Mouse (Mus musculus) layer of hippocampus, adult 18-20 months (tissue): ENCODE results near the gene Senp2. TPM values are rescaled to one million over a fixed set of nuclear protein-coding genes. Genes with fewer than 3 reads are reported as not detected.

ENCODE experiments used
- DNase-seq, 2 experiments: peaks; one replicate each; pipeline ENCODE4 v3.0.0; 2022; ENCODE audit warnings: low spot score in 2 of 2
- total RNA-seq, 2 experiments: library from RNA; stranded (reverse); gene quantifications; 2 replicates each; pipeline ENCODE4 v1.2.3; 2021

Senp2 gene
- total RNA-seq, 2 experiments from 2014 or later, result 82.8 to 88.4 TPM

DNA sequence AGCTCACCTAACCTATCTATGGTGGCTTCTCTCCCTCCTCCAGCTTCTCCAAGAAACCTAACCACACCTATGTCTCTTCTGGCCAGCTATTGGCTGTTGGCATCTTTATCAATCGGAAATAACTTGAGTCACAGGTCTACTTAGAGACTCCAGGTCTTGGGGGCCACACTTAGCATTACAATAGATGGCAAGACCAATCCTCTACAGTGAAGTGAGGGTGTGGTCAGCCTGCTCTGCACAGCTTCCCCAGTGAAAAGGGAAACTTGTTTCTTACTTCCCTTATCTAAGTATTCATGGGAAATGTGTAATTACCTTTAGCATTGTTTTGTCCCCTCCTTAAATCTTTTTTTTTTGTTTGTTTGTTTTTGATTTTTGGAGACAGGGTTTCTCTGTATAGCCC lies 6.3 kb downstream of the Senp2 start:
- no peak for DNase-seq

DNA sequence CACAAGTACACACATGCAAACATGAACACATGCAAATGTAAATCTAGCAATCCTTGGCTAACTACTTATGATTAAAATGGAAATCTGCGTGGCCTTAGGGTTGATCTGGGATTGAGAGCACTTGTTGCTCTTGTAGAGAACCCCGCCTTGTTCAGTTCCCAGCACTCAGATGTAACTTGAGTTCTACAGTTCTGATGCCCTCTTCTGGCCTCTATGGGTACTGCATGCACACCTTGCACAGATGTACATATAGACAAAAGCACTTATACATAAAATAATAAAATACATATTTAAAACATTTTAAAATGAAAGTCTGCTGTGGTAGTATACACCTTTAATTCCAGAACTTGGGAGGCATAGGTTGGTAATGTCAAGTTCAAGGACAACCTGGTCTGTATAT lies 12.8 kb downstream of the Senp2 start:
- no peak for DNase-seq

DNA sequence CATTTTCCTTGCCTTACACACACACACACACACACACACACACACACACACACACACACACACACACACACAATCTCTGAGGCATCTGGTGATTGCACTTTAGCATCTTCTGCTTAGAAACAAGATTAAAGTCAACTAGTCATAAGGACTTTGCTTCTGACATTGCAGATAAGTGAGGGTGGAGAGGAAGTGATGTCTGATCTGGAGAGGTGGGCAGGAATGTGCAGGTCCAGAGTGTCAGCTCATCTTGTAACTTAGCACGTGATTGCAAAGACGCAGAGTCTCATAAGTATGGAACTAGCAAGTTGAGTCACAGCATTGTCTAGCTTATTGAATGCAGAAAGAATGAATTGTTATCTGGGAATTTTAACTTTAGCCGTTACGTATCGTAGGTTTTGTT lies 18.2 kb downstream of the Senp2 start:
- DNase-seq, result no peak

DNA sequence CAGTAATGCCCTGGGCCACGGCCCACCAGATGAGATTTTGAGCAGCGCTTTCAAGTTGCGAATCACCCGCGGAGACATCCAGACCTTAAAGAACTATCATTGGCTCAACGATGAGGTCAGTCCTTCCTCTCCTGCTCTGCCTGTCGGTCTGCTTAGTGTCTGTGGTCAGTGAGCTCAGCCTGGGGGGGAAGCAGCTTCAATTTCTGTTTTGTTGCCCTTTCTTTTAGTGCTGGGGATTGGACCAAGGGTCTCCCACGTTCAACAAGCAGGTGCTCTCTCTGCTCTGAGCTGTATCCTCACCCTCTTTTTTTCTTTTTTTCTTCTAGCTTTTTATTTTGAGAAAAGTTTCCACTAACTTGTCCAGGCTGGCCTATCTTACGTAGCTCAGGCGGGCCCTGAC lies 29.3 kb downstream of the Senp2 start:
- DNase-seq, result no peak

DNA sequence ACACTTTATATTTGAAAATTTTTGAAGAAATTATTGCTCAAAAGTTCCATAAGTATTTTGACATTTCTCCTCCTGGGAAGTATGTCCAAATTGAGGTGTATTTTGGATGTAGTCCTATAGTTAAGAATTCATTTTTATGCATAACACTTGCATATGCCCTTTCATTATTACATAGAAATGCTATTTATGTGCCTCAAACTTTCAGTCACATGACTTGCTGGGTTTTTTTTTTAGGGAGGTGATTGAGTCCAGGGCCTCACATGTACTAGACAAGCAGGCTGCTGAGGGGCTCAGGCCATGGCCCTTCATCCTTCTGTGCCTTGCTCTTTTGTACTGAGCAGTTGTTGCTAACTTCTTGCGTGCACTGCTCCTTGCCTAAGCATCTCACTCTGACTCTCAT lies 30.7 kb downstream of the Senp2 start:
- DNase-seq, result no peak

DNA sequence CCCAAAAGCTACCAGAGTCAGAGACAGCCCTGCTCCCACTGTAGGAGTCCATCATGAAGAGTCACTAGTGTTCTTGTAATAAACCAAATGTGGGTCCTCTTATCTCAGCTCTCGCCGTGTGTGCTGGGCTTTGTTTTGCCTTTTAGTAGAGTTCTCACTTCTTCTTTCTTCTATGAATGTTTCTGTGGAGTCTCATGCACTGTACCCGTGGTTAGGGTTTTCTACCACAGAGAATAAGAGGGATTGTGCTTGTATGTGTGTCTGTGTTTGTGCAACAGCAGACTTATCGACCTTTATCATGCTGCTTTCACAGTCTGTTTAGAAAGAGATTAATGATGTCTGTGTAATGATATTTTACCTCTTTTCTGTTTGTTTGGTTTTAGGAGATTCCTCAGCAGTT lies 34.5 kb downstream of the Senp2 start:
- DNase-seq, result no peak

DNA sequence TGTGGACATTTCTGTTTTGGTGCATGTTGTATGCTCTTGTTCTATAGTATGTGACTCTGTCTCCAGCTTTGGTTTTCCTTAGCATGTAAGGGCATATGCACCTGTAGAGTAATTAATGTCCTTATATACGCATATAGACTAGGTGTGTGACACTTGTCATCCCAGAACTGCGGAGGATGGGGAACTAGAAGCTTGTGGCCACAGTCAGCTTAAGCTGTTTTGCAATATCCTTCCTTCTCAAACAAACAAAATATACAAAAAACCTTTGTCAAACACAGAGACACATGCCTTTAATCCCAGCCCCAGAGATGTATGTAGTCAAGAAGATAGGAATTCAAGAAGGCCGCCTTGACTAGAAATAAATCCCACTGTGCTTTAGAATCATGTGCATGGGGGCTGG lies 36.6 kb downstream of the Senp2 start:
- no peak for DNase-seq

DNA sequence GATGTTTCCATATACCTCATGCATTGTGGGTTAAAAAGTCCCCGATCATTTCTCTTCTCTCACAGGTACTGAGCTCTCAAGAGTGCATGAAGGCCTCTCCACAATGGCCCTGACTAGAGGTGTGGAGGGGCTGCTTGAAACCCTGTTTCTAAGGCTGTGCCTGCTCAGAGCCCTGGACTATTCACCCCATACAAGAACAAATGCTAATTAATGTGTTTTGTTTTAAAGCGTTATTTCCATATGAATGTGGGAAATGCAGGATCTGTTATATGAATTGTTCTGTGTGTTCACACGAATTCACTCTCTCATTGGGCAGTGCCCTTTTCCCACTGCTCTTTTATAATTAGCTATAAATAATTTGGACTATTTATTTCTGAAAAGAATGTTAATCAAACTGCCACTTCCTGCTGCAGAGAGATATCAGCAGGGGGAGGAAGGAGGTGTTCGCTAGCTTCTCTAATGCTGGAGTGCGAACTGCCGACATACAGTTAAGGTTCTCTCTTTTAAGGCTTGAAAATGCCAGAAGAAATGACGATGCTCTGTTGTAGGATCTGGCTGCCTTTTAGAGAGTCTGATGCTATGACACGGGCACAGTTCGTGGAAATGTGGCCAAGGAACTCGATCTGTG lies 37.6 kb downstream of the Senp2 start:
- DNase-seq, result no peak

DNA sequence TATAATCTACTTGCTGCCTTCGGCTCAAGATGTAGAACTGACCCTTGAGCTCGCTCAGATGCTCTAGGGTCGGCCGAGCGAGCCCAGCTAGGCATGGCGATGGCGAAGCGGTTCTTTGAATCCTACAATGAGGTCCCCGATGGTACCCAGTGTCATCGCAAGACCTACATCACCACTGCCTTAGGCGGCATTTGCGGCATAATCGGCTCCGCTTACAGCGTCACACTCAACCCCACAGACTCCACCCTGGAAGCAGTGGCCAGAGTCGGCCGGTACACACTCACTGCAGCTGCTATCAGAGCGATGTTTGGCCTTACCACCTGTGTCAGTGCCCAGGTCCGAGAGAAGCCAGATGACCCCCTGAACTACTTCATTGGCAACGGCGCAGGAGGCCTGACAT lies 44.1 kb downstream of the Senp2 start:
- DNase-seq, result no peak

DNA sequence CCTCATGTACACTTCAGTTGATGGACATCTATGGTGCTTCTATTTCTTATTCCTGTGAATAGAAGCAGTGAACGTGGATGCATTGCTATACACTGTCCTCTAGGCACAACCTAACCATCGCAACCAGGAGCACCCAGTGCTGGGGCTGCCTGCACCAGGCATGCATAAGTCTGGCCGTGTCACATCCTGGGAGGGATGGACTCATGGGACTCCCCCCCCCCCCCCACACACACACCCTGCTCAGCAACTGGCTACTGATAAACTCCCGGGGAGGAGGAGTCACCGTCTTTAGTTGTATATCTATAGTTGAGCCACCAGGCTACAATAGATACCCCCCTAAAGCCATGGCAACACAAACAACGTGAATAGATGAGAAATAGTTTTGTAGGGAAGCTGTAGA lies 48.2 kb downstream of the Senp2 start:
- no peak for DNase-seq

DNA sequence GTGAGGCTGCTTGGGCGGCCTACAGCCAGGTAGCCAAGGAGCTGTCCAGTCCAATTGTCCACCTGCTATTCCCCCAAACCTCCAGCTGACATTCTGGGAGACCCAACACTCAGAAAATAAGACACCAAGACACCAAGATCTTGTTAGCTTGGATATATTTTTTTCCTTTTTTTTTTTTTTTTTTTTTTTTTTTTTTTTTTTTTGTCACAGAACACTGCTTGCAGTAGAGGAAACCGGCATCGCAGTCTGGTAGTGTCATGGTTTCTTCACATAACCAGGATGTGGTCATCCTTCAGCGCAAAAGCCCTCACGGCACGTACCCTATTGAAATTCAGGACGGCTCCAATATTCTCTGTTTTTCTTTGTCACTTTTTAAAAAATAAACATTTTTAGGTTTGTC lies 49.6 kb downstream of the Senp2 start:
- DNase-seq, result no peak

DNA sequence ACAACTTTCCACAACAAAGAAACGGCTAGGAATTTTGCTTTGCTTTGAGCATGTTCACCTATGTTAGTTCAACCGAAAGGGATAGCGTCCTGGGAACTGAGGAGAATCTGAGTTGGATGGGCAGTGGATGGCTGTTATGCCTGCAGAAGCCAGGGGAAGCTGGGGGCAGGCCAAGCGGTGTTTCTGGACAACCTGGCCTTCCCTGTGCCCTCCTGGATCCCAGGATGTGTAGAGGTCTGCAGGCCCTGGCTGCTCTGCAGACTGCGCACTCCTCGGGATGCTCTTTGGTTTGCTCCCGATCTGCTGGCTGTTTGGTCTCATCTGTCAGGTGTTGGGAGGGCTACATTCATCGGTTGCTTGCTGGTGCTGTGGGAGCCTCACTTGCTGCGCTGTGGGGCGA lies 51.1 kb downstream of the Senp2 start:
- no peak for DNase-seq

DNA sequence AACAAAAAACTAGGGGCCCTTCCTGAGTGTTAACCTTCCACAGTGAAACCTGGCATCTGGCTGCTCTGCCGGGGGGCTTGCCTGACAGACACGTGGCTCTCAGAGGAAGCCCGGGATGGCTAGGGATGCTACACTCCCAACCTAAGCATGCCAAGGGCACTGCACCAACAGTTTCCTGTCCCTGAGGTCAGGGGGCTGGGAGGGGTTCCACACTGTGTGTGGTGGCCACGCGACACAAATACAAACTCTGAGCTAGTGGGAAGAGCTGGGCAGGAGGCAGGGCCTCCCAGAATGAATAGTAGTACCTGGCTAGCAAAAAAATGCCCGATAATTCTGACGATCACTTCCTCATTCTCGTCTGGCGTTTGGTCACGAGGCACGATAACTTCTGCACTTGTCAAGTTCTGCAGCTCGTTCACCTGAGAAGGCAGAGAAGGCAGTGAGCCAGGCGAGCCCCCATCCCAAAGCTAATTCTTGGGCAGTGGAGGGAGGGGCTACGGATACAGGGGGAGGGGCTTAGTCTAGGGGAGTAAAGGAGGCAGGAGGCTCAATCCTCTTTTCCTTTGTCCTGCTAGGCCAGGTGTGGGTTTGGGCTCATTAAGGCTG lies 52.4 kb downstream of the Senp2 start:
- DNase-seq, result no peak

DNA sequence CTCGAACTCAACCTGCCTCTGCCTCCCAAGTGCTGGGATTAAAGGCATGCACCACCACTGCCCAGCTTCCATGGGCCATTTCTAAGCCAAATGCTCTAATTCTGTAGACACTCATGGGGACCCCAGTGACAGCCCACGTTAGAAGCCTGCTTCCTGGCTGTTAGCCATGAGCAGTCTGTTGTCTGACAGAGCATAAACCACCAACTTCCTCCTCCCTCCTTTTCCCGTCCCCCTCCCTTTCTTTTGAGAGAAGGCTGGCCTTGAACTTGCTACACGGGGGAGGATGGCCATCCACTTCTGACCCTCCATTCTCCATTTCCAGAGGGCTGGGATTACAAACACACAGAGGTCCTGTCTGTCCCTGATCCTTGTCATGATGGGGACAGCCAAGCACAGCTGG lies 53.0 kb downstream of the Senp2 start:
- DNase-seq, result no peak

DNA sequence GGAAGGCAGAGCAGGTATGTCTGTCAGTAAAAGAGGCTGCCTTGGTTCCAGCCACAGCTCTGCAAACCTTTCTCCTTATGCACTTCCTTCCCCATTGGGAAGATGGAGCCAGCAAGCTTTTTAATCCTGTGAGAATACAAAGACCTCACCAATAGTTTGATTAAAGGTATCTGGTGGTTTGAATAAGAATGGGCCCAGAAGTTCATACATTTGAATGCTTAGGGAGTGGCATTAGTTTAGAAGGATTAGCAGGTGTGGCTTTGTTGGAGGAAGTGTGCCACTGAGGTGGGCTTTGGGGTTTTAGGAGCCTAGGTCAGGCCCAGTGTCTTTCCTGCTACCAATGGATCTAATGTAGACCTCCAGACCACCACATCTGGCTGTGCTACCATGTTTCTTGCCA lies 56.3 kb downstream of the Senp2 start:
- DNase-seq, result no peak

DNA sequence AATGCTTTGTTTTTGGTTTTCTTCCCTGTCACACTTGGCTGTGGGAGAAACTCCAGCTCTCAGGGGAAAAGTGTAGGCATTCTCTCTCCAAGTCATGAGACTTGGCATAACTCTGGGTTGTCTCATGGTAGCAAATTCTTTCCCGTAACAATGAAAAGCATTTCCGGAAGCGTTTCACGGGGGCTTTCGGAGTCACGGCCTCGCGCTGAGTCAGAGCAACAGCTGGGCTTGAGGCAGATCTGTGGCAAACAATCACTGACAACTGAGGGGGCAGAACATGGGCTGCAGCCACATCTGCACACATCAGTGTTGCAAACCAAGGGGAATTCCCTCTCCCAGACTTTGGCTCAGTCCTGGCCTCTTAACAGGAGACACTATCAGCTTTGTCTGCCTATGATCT lies 58.1 kb downstream of the Senp2 start:
- DNase-seq, result no peak

DNA sequence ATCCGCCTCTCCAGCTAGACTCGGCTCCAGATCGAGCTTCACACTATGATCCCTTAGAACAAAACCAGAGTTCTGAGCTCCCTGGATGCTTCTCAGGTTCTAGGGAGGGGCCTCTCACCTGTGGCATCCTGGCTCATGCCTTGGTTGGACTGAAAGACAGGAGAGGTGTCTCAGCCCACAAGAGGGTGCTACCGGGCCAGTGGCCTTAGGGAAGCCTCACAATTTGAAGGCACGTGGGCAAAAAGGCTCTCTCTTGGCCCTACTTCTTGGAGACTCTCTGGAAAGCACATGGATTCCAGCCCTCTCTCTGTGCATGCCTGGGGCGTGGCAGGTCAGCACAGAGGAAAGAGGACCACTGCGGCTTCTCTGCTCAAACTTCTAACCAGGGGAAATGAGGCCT lies 62.1 kb downstream of the Senp2 start:
- no peak for DNase-seq

DNA sequence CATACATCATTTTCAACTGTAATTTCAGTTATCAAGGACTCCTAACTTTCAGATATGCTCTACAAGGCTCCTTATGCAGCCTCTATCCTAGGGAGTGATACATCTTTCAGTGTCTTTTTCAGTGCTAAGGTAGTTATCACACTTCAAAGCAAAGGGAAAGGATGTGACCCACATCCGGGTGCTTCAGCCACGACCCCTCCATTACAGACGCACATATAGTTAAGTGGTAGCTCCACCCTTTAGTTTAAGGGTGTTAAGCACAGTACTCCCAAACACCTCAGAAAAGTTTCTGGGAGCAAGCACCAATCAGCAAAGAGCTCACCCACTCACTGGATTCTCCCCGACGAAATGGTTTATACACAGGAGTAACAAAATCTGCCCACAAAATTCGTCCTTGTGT lies 65.8 kb downstream of the Senp2 start:
- no peak for DNase-seq

DNA sequence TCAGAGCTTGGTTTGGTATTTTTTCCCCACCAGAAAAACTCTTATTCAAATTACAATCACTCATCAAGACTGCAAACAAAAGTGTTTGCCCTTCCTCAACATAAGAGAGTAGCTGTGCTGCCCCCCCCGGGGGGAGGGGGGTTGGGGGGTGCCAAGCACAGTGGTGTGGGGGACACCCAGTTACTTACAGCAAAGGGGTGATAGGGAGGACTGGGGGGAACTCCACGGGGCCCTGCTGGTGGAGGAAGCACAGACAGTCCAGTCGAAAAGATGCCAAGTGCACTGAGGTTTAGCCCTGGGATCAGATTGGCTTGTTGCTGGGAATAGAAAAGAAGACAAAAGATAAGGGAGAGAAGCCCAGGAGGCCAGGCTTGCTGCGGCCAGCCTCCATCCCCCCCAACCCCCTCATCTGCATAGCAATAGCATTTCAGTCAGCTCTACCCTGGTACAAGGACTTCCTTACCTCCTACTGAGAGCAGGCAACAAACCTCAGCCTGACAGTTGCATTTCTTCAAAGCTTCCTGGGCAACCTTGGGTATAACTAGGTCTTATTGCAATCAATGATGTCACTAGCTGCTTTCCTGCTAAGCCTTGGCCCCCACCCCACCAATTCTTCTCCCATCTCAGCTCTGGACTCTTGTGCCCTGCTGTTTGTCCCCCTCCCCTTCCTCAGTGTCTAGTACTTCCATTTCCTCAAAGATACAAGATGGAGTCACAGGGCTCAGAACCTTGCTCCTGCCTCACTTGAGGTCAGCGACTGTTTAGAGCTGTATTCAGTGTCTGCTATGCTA lies 66.7 kb downstream of the Senp2 start:
- DNase-seq, result no peak

DNA sequence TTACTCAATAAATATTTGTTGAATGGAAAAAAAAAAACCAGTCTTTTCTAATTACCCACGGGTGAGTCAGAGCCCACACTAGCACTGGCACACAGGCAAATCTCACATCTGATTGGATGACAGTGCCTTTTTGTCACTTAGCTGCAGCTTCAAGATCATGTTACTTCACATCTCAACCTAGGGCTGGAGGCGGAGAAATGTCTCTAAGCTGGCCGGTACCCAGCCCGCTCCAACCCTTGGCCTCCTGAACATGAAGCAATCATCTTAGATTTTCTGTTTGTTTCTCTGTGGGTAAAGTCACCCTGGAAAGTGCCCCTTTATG lies 67.3 kb downstream of the Senp2 start:
- DNase-seq, result no peak

DNA sequence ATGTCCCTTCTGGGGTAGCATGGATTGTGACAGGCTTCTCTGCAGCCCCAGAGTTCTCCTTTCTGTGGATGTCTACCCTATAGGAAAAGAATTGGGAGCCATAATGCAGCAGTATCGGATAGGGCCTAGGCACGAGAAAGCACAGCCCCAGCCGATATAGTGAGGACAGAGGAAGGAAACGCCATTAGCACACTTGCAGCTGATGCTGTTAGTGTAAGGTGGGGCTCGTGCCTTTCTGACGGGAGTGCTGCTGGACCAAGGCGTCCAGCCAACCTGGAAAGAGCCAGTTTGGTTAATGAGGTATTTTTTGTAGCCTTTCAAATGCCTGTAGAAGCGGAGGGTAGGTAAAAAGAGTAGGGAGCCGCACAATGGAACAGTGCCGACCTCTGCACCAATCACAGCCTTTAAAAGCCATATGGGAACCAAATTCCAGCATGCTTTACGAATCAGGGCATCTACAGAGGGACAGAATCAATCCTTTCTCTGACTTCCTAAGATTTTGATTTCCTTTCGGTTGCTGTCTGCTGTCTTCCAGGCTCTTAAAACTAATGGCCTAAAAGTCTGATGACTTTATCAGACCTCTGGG lies 70.9 kb downstream of the Senp2 start:
- DNase-seq, result no peak

DNA sequence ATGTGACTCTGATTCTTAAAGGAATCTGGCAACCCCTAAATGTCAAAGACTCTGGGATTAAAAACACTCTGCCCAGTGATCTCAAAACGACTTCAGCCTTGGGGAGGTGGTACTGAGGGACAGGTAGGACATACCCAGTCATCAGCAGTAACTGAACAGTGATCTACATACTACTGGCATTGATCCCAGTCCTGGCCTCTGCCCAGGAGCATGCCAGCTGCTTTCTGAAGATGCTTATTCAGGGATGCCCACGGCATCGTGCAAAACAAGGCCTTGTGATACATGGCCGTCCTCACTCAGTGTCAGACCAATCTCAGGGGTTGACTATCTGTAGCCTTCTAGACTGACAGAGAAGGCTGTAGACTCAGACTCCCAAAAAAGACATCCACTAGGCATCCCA lies 76.1 kb downstream of the Senp2 start:
- no peak for DNase-seq
